Mouse (Mus musculus) forebrain, embryonic 15.5 days (tissue): ENCODE measurements around the gene Tulp4. TPM values are rescaled to one million over a fixed set of nuclear protein-coding genes. Genes with fewer than 3 reads are reported as not detected.
"Not testable (repeated sequence)": the region's sequence is repeated elsewhere in the genome, so short reads cannot be mapped to it uniquely, and the experiment has no call there.

Source experiments
- ATAC-seq: fragments of 200-750 bp; cut with Nextera tagmentation; replicated peaks from 2 replicates; pipeline ENCODE4 v1.8.0; 2017; ENCODE audit warnings: mild to moderate bottlenecking, moderate TSS enrichment, moderate library complexity
- H3K27ac ChIP-seq: fragments of 300-500 bp; sonication (generic); replicated peaks from 2 replicates; pipeline ENCODE4 v1.5.1; 2015; ENCODE audit warnings: mild to moderate bottlenecking, inconsistent platforms
- H3K27me3 ChIP-seq: fragments of 300-500 bp; sonication (generic); 2 replicates; pipeline ENCODE4 v1.6.1; 2015; ENCODE audit warnings: inconsistent platforms
- H3K36me3 ChIP-seq: fragments of 300-500 bp; sonication (generic); 2 replicates; pipeline ENCODE4 v1.6.1; 2015; ENCODE audit warnings: mild to moderate bottlenecking, inconsistent platforms
- H3K4me1 ChIP-seq: fragments of 300-500 bp; sonication (generic); 2 replicates; pipeline ENCODE4 v1.6.1; 2015; ENCODE audit warnings: inconsistent platforms
- H3K4me2 ChIP-seq: fragments of 300-500 bp; sonication (generic); replicated peaks from 2 replicates; pipeline ENCODE4 v1.6.1; 2015; ENCODE audit warnings: mild to moderate bottlenecking, inconsistent platforms
- H3K4me3 ChIP-seq: fragments of 300-500 bp; sonication (generic); 2 replicates; pipeline ENCODE4 v1.5.1; 2015; ENCODE audit warnings: mild to moderate bottlenecking, inconsistent platforms
- H3K9ac ChIP-seq: fragments of 300-500 bp; sonication (generic); replicated peaks from 2 replicates; pipeline ENCODE4 v1.6.1; 2015; ENCODE audit warnings: mild to moderate bottlenecking, inconsistent platforms
- H3K9me3 ChIP-seq: fragments of 300-500 bp; sonication (generic); 2 replicates; pipeline ENCODE4 v1.6.1; 2016; ENCODE audit warnings: inconsistent platforms
- WGBS: fragments of 180-500 bp; shearing (Covaris S2); methylation state at CpG from one replicate; pipeline ENCODE4 v1.1.7; 2015; ENCODE audit warnings: mixed read lengths; 5-methylcytosine and 5-hydroxymethylcytosine counted together
- polyA plus RNA-seq: library from polyadenylated mRNA; unstranded; fragments of >200 nt; fragmentation: Nextera tagmentation; extraction: Ambion mirVana; gene quantifications from 2 replicates; pipeline ENCODE4 v1.2.1, GENCODE M21; 2015

The Tulp4 gene
- polyA plus RNA-seq, 1 experiment from 2014 or later: 152 TPM

DNA sequence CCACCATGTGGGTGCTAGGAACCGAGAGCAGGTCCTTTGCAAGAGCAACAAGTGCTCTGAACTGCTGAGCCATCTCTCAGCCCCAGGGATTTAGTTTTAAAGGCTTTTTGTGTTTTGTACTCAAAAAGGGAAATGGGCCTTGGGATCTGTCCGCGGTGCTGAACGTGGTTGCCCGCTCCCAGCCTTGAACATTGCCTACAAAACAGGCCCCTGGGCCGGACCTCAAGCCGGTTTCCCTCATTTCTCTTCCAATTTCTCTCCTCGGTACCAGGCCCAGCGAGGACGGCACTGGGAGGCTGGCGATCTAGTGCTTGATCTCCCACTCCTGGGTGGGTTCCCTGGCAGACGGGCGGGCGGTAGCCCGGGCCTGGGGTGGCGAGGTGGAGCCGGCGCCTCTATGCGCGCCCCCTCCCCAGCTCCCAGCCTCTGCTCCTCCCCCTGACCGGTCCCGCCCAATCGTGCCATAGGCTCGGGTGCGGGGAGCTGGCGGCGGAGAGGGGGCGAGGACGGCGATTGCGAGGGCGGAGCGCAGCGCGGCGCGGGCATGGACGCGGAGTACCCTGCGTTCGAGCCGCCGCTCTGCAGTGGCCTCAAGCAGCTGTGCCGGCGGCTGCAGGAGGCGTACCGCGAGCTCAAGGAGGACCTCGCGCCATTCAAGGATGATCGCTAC, 150.3 kb downstream of the Tulp4 start, which contains the start of gene Tmem181a:
Gene Tmem181a (plus strand): TSS at position 461 of the 670 bp plus-strand sequence.
- WGBS: 0% methylated on average over 4 of the region's 51 CpGs
- H3K9me3 ChIP-seq, H3K27ac ChIP-seq, H3K27me3 ChIP-seq, H3K4me1 ChIP-seq, H3K36me3 ChIP-seq: not testable (repeated sequence)
- ATAC-seq: peak; percentile 83
- H3K9ac ChIP-seq: peak within 1 kb of the TSS; percentile 40; the same call in 1 of the 2 replicates
- peak within 1 kb of the TSS; percentile 40 for H3K4me3 ChIP-seq
- peak within 1 kb of the TSS; percentile 45 for H3K4me2 ChIP-seq

DNA sequence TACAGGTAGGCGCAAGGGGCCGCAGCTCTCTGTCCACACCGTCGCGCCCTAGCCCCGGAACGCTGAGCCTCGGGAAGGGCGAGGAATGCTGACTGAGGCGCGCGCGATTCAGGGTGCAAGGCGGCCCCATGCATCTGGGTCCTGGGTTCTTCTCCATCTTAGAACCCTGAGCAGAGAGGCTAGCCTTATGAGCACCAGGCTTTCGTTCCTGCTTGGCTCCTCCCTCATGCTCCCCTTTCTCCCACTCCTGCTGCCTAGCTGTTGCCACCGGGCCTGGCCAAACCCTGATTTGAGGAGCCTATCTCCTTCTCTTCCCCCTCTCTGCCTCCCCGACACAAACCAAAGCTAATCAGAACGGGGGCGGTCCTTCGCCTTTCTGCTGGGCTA, 150.8 kb downstream of the Tulp4 start:
- H3K27me3 ChIP-seq, H3K27ac ChIP-seq, H3K9me3 ChIP-seq, H3K36me3 ChIP-seq, H3K4me1 ChIP-seq: not testable (repeated sequence)
- Histone ChIP-seq H3K9ac (peak overlapping the region; percentile 40; the same call in 1 of the 2 replicates), H3K4me3 (peak overlapping the region; percentile 40), H3K4me2 (peak overlapping the region; percentile 45)
- peak; percentile 52; the same call in 1 of the 2 replicates for ATAC-seq
- WGBS: 0% methylated on average over 14 of the region's 20 CpGs

DNA sequence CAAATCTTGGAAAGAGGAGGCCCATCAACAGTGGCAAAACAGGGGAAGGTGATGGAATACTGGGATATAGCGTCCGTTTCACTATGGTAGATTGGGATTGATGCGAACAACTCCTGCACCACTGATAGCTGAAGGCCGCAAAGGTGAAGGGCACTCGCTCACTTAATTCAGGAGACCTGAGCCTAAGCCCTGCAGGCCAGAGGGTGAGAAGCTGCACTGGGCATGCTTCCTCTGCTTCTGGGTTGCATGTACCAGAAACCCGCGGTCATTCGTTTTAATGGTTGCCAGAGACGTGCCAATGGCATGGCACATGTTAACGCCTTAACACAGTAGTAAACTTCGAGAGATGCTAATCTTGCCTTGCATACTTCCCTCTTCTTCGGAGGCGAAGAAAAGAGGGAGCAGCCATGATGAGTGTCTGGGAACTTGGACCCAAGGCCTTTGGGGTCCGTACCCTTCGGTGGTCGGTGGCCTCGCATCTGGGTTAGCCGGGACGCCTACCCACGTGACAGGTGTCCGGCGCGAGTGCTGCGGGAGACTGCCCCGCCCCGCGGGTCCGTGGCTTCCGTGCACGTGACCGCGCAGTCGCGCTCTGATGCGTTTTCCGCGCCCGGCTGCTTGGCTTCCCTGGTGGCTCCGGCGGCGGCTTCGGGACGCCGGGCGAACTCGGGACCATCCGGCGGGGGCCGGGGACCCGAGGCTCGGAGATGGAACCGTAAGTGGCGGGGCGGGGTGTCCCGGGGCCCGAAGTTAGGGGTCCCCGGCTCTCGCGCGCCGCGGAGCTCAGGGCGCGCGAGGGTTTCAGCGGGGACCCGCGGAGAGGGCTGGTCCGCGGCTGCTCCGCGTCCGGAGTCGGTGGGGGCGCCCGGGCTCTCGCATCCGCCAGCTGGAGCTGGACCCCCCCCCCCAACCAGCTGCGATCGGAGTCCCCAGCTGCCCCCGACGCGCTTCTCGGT, 163.9 kb downstream of the Tulp4 start:
- H3K36me3 ChIP-seq, H3K4me1 ChIP-seq, H3K27me3 ChIP-seq, H3K9me3 ChIP-seq: not testable (repeated sequence)
- Histone ChIP-seq H3K4me2 (peak overlapping the region; percentile 69), H3K4me3 (peak overlapping the region; percentile 50), H3K27ac (peak overlapping the region; percentile 43; the same call in 1 of the 2 replicates), H3K9ac (peak overlapping the region; percentile 56)
- ATAC-seq: peak; percentile 87
- under 1% methylated on average over 54 of the region's 84 CpGs for WGBS

DNA sequence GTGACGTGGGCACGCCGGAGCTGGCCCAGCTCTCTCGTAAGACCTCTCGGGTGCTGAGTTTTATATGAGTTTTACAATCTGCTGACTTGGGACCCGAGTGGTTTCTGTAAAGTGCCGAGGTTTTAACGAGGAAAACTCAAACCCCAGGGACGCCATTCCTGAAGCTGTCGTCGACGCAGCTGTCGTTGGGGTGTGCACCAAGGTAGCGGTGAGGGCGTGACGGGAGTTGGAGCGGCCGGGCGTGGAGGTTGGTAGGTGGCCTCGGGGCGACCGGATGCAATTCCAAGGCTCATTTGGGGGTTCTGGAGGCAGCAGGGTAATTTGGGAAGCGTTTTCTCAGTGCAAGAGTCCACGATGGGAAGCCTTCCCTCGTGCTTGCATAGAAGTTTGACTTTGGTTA, 164.6 kb downstream of the Tulp4 start:
- H3K4me1 ChIP-seq, H3K27me3 ChIP-seq, H3K36me3 ChIP-seq, H3K9me3 ChIP-seq: not testable (repeated sequence)
- peak; percentile 4 for ATAC-seq
- Histone ChIP-seq H3K4me3 (peak overlapping the region; percentile 50), H3K27ac (0 out of 2 replicates have a peak overlapping the region, but pooled peaks have one; percentile 43), H3K4me2 (peak overlapping the region; percentile 69), H3K9ac (peak overlapping the region; percentile 56)
- under 1% methylated on average over 25 of the region's 25 CpGs for WGBS

DNA sequence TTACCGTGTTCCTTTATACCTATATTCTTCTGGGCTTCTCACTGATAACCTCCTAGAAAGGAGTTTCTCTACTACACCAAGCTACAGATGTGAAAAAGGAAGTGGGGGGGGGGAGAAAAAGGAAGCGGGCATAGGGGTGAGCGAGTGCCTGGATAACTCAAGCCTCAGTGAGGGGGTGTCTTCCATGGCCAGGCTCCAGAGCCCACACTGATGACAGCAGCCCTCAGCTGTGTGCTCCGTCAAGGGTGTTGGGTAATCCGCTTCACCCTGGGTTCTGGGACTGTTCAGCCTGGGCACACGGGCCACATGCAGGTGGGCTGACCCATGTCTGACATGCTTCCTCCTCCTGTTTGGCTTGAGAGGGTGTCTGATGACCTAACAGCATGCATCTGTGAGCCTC, 165.7 kb downstream of the Tulp4 start:
- not testable (repeated sequence) for ATAC-seq
- WGBS: 87% methylated on average over 6 of the region's 6 CpGs

DNA sequence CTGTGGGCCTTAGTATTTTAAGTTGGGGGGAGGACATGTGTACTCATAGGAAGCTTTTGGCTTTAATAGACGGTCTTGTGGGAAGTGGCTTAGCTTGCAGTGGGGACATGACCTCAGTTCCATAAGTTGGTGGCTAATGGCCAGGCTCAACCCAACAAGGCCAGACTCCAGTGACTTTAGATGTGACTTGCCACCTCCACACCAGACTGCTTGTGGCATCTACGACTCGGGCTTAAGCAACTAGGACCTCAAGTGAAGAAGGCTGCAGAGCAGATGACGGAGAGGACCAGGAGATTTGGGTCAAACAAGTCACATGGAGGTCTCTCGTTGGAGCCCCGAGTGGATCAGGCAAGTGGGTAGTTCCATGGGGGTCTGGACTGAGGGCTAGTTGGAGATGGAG, 168.5 kb downstream of the Tulp4 start:
- not testable (repeated sequence) for H3K9me3 ChIP-seq, H3K9ac ChIP-seq, H3K27ac ChIP-seq, H3K4me2 ChIP-seq, ATAC-seq, H3K27me3 ChIP-seq, H3K4me3 ChIP-seq, H3K4me1 ChIP-seq, H3K36me3 ChIP-seq
- 94% methylated on average over 5 of the region's 6 CpGs for WGBS

More for the DNA sequence above, 165.7 kb downstream of the Tulp4 start:
- H3K9ac ChIP-seq, H3K4me3 ChIP-seq, H3K9me3 ChIP-seq, H3K27ac ChIP-seq, H3K36me3 ChIP-seq, H3K27me3 ChIP-seq, H3K4me2 ChIP-seq, H3K4me1 ChIP-seq: not testable (repeated sequence)

DNA sequence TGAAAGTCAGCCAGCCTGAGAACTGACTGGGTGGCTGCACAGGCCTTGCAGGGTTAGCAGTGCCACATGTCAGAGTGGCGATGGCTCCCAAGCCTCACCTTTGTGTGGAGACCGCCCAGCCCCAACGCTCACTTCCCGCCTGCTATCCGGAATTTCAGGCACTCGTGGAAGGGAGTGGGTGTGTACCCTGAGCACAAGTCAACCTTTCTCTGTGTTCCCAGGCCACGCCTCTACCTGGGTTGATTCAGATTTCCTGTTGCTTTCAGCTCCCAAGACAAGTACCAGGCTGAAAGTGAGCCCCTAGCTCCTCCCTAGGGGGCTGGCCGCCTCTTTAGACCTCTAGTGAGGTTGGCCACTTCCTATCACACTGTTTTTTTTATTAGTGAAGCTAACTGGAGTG, 173.0 kb downstream of the Tulp4 start:
- not testable (repeated sequence) for H3K4me3 ChIP-seq, H3K9ac ChIP-seq, H3K27me3 ChIP-seq, H3K27ac ChIP-seq, H3K4me1 ChIP-seq, H3K9me3 ChIP-seq, H3K4me2 ChIP-seq, ATAC-seq, H3K36me3 ChIP-seq
- WGBS: 72% methylated on average over 8 of the region's 8 CpGs

DNA sequence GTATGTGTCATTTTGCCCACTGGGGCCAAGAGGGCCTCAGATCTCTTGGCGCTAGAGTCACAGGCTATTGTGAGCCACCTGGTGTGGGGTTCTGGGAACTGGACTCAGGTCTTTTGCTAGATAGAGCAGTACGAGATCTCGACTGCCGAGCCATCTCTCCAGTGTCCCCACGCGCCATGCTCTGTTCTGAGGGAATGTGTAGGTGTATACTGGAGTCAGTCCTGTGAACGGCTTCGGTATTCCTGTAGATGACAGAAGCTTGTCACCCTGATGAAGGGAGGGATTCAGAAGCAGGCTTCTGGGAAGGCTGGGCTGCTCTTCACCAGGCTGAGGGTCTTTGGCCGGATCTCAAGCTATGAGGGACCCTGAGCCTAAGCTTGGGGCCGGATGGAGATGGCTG, 173.5 kb downstream of the Tulp4 start:
- H3K9ac ChIP-seq, H3K4me3 ChIP-seq, H3K4me2 ChIP-seq, H3K27ac ChIP-seq, H3K36me3 ChIP-seq, H3K4me1 ChIP-seq, ATAC-seq, H3K9me3 ChIP-seq, H3K27me3 ChIP-seq: not testable (repeated sequence)
- WGBS: 94% methylated on average over 10 of the region's 10 CpGs

DNA sequence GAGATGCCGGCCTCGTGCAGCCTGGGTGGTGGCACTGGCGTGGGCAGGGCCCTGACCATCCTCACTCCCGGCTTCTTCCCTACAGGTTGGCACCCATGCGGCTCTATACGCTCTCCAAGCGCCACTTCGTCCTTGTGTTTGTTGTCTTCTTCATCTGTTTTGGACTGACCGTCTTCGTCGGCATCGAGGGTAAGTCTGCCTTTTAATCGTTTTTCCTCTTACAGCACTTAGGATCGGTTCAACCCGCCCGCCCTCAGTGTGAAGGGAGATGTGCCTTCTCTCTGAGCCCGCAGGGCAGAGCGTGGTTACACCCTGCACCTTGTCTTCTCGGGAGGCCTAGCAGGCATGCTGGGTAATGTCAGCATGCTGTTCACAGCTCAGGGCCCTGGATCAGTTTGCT, 174.3 kb downstream of the Tulp4 start:
- WGBS: 94% methylated on average over 19 of the region's 19 CpGs

DNA sequence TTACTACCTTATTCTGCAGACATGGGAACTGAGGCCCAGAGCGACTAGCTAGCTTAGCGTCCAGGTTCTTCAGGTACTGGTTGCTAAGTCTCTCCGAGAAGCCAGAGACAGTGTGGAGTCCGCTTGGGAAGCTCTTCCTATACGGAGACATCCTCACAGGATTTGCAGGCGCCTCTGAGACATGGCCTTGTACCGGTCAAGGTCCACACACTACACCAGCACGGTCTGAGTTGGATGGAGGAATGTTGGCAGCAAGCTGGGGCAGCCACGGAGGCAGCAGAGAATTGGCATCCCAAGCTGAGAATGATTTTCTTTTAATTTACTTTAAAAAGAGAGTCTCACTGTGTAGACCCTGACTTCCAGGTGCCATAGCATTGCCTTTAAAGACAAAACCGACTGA, 176.9 kb downstream of the Tulp4 start:
- H3K9me3 ChIP-seq, H3K36me3 ChIP-seq, ATAC-seq, H3K27ac ChIP-seq, H3K4me1 ChIP-seq, H3K4me2 ChIP-seq, H3K9ac ChIP-seq, H3K4me3 ChIP-seq, H3K27me3 ChIP-seq: not testable (repeated sequence)
- WGBS: 96% methylated on average over 8 of the region's 10 CpGs

More for the DNA sequence above, 174.3 kb downstream of the Tulp4 start:
- H3K9me3 ChIP-seq, H3K4me2 ChIP-seq, H3K36me3 ChIP-seq, H3K9ac ChIP-seq, H3K4me3 ChIP-seq, H3K27ac ChIP-seq, H3K4me1 ChIP-seq, ATAC-seq, H3K27me3 ChIP-seq: not testable (repeated sequence)

DNA sequence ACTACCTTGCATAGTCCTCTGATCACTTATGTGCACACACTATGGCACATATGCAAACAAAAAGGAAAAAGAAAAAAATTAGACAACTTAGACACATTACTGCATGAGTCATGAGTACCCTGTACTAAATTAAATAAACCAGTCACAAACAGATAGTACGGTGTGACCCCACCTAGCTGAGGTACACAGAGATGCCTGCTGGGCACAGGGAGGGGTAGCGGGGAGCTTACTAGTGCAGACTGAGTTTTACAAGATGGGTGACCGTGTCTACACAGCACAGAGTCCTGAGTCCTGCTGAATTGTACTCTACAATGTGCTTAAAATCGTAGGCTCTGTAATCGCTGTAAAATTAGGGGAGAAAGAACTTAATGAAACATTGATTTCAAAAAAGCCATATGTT, 179.9 kb downstream of the Tulp4 start:
- H3K4me3 ChIP-seq, ATAC-seq, H3K4me1 ChIP-seq, H3K4me2 ChIP-seq, H3K9me3 ChIP-seq, H3K36me3 ChIP-seq, H3K27me3 ChIP-seq, H3K9ac ChIP-seq, H3K27ac ChIP-seq: not testable (repeated sequence)
- 95% methylated on average over 5 of the region's 5 CpGs for WGBS

DNA sequence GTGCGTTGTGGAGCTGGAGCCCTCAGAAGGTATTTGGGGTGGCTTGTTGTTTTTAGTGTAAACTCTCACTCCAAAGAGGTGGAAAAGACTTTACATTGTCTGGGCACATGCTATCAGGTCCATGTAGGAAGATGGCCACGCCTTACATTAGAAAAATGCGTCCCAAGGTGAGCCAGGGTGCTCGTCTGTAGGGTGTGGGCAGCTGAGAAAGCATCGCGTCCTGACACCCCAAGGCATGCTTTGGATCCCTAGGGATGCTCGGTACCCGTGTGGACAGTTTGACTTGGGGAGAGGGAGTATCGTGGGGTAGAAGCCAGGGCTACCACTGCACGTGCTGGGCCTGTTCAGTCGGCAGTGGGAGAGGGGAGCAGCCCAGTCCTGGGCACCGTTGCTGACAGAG, 182.8 kb downstream of the Tulp4 start:
- H3K4me2 ChIP-seq, ATAC-seq, H3K27ac ChIP-seq, H3K9ac ChIP-seq, H3K4me1 ChIP-seq, H3K27me3 ChIP-seq, H3K4me3 ChIP-seq, H3K36me3 ChIP-seq, H3K9me3 ChIP-seq: not testable (repeated sequence)
- WGBS: 97% methylated on average over 12 of the region's 12 CpGs
